Mouse (Mus musculus) kidney, adult 11 months (tissue): Measurements from ENCODE around the gene Slc31a2.

Experiments
- DNase-seq: peaks from one replicate; pipeline ENCODE4 v3.0.0; 2022

The Slc31a2 gene

GRCm38 (mm10) chr4:62282969-62283368, 20.6 kb downstream of the Slc31a2 start:
- no peak for DNase-seq

- no peak for DNase-seq
Measured at GRCm38 (mm10) chr4:62285576-62285975, 23.2 kb downstream of the Slc31a2 start.

- DNase-seq: peak; percentile 78
Measured at GRCm38 (mm10) chr4:62286257-62286991, 24.1 kb downstream of the Slc31a2 start.

DNA sequence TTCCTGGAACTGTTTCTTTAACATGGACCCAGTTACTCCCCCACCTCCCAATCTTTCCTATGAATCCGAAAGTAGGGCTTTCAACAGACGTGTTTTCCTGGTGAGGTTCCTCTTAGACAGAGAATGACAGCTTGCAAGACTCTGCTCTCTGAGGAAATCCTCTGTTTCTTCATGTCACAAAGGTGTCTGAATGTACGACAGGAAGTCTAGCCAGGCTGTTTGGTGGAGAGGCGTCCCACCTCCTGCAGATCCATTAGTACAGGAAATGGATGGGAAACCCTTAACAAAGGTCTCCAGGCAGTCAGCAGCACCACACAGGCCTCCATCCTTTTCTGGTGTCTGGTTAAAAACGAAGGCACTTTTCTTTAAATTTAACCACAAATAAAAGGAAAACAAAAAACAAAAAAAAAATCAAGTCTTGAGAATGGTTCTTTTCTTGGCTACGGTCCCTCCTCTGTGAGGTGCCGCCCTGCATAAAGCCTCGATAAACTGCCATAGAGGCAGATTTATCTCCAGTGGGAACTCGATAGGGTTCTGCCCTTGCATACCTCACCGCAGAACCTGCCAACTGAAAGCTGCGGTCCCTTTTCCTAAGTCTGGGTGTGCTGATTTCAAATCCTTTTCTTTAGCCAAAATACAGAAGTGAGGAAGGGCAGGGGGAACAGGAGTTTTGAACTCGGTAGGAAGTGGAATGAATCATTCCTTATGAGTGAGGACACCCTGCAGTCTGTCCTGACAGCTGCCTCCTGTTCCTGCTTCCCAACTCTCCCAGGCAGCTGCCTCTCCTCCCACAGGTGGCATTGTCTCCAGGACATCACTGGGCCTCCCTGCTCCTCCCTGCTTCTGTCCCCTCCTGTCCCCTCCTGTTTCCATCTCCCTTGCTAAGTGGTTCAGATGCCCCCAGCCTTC, 24.9 kb downstream of the Slc31a2 start:
- DNase-seq: peak; percentile 31

- no peak for DNase-seq
Measured at GRCm38 (mm10) chr4:62289226-62289625, 26.9 kb downstream of the Slc31a2 start.

- no peak for DNase-seq
Measured at GRCm38 (mm10) chr4:62290816-62291505, 28.6 kb downstream of the Slc31a2 start.

GRCm38 (mm10) chr4:62292461-62293180, 30.3 kb downstream of the Slc31a2 start:
- no peak for DNase-seq

DNA sequence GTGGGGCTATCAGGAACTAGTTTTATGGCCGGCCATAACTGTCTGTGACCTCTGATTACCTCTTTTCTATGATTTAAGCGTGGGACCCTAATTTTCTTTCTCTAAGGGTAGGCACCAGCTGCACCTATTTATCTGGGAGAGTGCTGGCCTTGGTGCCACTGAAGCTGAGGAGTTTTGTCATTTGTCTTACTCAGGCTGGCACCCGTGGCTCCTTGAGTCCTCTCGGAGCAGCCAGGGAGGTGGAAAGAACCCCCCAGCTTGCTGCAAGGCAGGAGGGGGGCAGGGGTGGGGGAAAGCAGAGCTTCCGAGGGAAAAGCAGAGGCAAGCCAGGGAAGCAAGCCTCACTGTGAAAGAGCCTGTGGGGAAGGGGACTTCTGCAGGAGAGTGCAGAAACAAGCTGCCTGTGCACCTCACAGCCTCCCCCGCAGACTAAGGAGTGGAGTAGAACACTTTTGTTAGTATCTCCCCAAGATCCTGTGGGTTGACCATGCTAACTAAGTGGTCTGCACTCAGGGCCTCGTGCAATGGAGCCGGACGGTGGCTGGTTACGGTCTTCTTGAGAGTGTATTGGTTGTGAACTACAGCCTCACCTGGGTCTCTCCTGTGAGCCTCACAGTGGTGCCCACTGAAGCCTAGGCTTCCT, 31.0 kb downstream of the Slc31a2 start:
- no peak for DNase-seq

- no peak for DNase-seq
Measured at GRCm38 (mm10) chr4:62294741-62295140, 32.4 kb downstream of the Slc31a2 start.

GRCm38 (mm10) chr4:62297280-62298130, 35.1 kb downstream of the Slc31a2 start:
- no peak for DNase-seq

GRCm38 (mm10) chr4:62300001-62300400, 37.6 kb downstream of the Slc31a2 start:
- no peak for DNase-seq

- DNase-seq: no peak
Measured at GRCm38 (mm10) chr4:62302795-62303194, 40.4 kb downstream of the Slc31a2 start.

GRCm38 (mm10) chr4:62303288-62303687, 40.9 kb downstream of the Slc31a2 start:
- no peak for DNase-seq

- no peak for DNase-seq
Measured at GRCm38 (mm10) chr4:62306301-62306700, 43.9 kb downstream of the Slc31a2 start.

DNA sequence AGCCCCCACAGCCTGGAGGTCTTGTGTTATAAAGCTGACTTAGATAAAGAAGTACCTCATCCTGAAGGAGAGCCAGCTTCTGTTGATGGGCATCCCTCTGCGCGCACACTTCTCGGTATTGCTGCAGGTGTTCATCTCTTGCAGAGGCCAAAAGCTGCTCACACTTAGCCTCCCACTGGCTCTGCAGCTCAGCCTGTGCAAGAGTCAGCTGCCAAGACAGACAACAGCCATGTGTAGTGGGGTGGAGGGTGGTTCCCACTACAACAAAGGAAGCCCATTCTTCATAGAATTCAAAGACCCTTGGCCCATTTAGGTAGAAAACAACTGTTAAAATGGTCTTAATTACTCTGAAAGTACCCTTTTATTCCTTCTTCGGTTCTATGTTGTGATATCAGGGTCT, 44.5 kb downstream of the Slc31a2 start:
- DNase-seq: no peak

- no peak for DNase-seq
Measured at GRCm38 (mm10) chr4:62308406-62308805, 46.0 kb downstream of the Slc31a2 start.

DNA sequence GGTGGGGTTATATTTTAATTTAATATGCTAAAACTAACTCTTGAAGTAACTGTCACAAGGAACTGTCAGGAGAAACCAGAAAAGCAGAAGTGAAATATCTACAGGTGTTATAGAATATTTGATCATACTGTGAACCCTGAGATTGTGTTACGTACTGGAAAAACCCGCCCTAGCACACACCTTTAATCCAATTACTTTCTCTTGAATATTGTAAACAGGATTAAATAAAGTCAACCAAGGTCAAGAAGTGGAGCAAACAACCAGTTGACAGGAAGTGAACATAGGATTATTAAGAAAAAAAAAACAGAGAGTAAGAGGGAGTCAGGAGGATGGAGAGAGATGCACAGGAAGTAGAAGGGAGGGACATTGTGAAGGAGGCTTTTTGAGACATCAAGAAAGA, 50.5 kb downstream of the Slc31a2 start:
- no peak for DNase-seq

GRCm38 (mm10) chr4:62313641-62314211, 51.4 kb downstream of the Slc31a2 start:
- DNase-seq: no peak

- DNase-seq: no peak
Measured at GRCm38 (mm10) chr4:62314516-62314915, 52.2 kb downstream of the Slc31a2 start.

DNA sequence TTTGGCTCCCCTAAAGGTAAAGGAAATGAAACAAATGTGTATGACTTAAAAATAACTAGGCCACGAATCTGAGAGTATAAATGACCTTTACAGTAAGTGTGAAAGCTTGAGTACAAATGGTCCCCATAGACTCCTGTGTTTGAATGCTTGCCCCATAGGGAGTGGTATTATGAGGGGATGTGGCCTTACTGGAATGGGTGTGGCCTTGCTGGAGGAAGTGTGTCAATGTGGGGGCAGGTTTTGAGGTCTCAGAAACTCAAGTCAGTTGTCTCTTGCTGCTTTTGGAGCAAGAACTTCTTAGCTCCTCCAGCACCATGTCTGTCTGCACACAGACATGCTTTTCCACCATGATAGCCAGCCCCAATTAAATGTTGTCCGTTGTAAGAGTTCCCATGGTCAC, 54.1 kb downstream of the Slc31a2 start:
- DNase-seq: no peak

DNA sequence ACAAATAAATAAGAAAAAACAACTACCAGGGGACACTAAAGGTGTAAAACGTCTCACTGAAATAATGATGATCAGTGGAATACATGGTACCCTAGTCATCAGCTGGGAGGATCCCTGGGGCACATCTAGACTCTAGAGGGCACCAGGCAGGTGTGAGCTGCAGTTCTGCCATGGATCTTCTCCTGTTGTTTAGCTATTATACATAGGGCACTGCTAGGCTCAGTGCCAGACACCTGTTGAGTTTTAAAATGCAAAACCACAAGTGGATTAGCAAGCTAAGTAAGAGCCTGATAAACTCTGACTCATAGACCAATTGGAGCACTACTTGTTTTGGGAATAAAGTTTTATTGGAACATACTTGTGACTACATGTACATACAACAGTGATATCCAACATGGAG, 55.9 kb downstream of the Slc31a2 start:
- no peak for DNase-seq
